Mouse (Mus musculus) bone marrow, adult 2 months (tissue): ENCODE results near the gene Glipr2. TPM values are rescaled to one million over a fixed set of nuclear protein-coding genes. Genes with fewer than 3 reads are reported as not detected.

Experiments used
- H3K27ac ChIP-seq: fragments of 200-500 bp; 2 replicates; pipeline ENCODE4 v1.5.1; 2012; ENCODE audit warnings: low read depth, mild to moderate bottlenecking, control low read depth, inconsistent platforms, low read length; ENCODE audit not compliant: control insufficient read depth, poor library complexity, insufficient read depth
- H3K4me1 ChIP-seq: fragments of 200-500 bp; 2 replicates; pipeline ENCODE4 v1.6.1; 2011; ENCODE audit warnings: low read length; ENCODE audit not compliant: control insufficient read depth, insufficient read depth
- H3K4me3 ChIP-seq: fragments of 200-500 bp; replicated peaks from 2 replicates; pipeline ENCODE3; 2011; ENCODE audit warnings: mild to moderate bottlenecking, low read depth, low read length, control low read depth; ENCODE audit not compliant: control insufficient read depth
- CTCF ChIP-seq: fragments of 200-500 bp; IDR thresholded peaks from 2 replicates; pipeline ENCODE4 v1.5.1; 2011; ENCODE audit warnings: low read length, control low read depth; ENCODE audit not compliant: control insufficient read depth, insufficient read depth
- POLR2A ChIP-seq: fragments of 200-500 bp; IDR thresholded peaks from 2 replicates; pipeline ENCODE4 v1.6.1; 2011; ENCODE audit warnings: low read depth, mild to moderate bottlenecking, control low read depth, low read length, borderline replicate concordance; ENCODE audit not compliant: control insufficient read depth
- WGBS: fragments of 180-500 bp; shearing (Covaris S2); methylation state at CpG from one replicate; pipeline ENCODE4 v1.1.7; 2018; 5-methylcytosine and 5-hydroxymethylcytosine counted together
- polyA plus RNA-seq: library from polyadenylated mRNA; stranded (reverse); fragments of >200 nt; gene quantifications from 2 replicates; pipeline ENCODE4 v1.2.4, GENCODE M21; 2011; ENCODE audit warnings: low replicate concordance; ENCODE audit not compliant: missing spikeins, insufficient read depth, insufficient read length

Gene Glipr2
- polyA plus RNA-seq, 1 experiment, result 49.7 TPM

- H3K4me3 ChIP-seq, result no peak overlapping the region
- TF ChIP-seq CTCF (no peak), POLR2A (no peak)
- peaks cover 3% of the 10 kb centered on the region; the same call in 1 of the 2 replicates for H3K4me1 ChIP-seq
- no peak overlapping the region for H3K27ac ChIP-seq
- WGBS, result 90% methylated on average over 12 of the region's 12 CpGs
Observed at GRCm38 (mm10) chr4:44016791-44017190, 59.6 kb downstream of the Glipr2 start.

DNA sequence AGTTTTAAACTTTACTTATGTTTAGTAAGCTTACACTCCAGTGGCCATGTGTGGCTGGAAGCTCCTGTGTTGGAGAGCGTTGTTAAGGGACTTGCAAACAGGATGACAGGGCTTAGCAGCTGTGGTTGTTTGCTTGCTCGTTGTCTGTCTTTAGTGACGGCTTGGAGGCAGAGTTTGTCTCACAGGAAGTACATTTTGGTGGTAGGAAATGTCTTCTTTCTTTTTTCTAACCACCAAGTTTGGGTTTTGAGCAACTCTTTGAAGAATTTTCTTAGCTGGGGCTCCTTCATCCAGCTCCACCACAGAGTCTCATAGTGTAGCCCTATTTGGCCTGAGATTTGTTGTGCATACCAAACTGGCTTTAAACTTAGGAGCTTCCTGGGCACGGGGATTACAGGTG, 65.1 kb downstream of the Glipr2 start:
- 31% methylated on average over 4 of the region's 4 CpGs for WGBS
- Histone ChIP-seq H3K4me3 (no peak overlapping the region), H3K4me1 (no peaks in the 10 kb centered on the region; the same call in 1 of the 2 replicates), H3K27ac (0 out of 2 replicates have a peak overlapping the region, but pooled peaks have one; percentile 25)
- TF ChIP-seq CTCF (no peak), POLR2A (no peak)

DNA sequence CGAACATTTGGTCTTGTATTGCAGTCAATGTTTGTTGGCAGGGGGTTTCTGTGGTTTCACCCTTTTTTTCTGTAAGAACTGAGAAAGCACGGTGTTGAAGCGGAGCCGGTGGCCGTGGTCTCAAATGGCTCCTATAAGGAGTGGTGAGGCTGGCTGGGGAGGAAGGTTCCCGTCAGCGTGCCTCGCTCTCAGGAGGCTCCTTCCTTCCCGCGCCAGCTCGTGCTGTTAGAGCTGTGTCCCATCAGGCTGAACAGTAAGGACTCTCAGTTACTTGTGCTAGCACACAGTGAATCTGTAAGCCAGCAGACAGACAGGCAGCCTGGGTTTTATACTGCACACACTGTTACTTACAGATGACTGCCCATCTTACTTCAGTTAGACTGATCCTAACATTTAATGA, 65.6 kb downstream of the Glipr2 start:
- Histone ChIP-seq H3K4me3 (no peak overlapping the region), H3K4me1 (no peaks in the 10 kb centered on the region; the same call in 1 of the 2 replicates), H3K27ac (0 out of 2 replicates have a peak overlapping the region, but pooled peaks have one; percentile 25)
- TF ChIP-seq CTCF, result no peak
- no peak for TF ChIP-seq POLR2A
- 73% methylated on average over 11 of the region's 11 CpGs for WGBS

- no peak overlapping the region for H3K27ac ChIP-seq
- no peaks in the 10 kb centered on the region; the same call in 1 of the 2 replicates for H3K4me1 ChIP-seq
- H3K4me3 ChIP-seq, result no peak overlapping the region
- TF ChIP-seq POLR2A (no peak), CTCF (no peak)
- 93% methylated on average over 9 of the region's 9 CpGs for WGBS
Observed at GRCm38 (mm10) chr4:44023681-44024080, 66.5 kb downstream of the Glipr2 start.

- no peak for TF ChIP-seq CTCF
- TF ChIP-seq POLR2A, result no peak
- no peak overlapping the region for H3K27ac ChIP-seq
- no peaks in the 10 kb centered on the region; the same call in 1 of the 2 replicates for H3K4me1 ChIP-seq
- 92% methylated on average over 6 of the region's 6 CpGs for WGBS
- no peak overlapping the region for H3K4me3 ChIP-seq
Observed at GRCm38 (mm10) chr4:44024241-44024640, 67.0 kb downstream of the Glipr2 start.

DNA sequence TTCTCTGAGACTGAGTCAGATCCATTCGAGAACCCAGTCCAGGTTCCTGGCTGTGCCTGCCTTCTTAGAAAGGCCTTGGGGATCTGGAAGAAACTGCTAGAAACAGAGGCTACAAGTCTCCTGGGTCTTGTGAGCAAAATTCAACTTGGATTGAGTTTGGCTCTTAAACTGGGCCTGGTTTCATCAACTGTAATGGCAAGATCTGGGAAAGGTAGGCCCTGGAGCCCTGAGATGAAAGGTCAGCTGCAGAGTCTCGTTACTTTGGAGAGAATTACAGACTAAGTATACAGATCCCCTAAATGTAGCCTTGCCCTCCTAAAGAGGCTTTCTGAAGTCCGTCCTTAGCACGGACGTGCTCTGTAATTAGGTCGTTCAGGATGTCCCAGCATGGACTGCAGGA, 68.4 kb downstream of the Glipr2 start:
- no peak overlapping the region for H3K4me3 ChIP-seq
- WGBS, result 92% methylated on average over 6 of the region's 6 CpGs
- no peak overlapping the region for H3K27ac ChIP-seq
- no peaks in the 10 kb centered on the region; the same call in 1 of the 2 replicates for H3K4me1 ChIP-seq
- TF ChIP-seq POLR2A (no peak), CTCF (no peak)

Other genes with a start within 250 kb of the Glipr2 start
- gene Olfr71, start 247.1 kb upstream of the Glipr2 start, polyA plus RNA-seq, result not detected in 2 replicates
- 3.1 and 6.3 TPM in 2 replicates for gene Hrct1, start 230.2 kb upstream of the Glipr2 start, polyA plus RNA-seq
- gene Spaar, start 227.4 kb upstream of the Glipr2 start, polyA plus RNA-seq, result 0.63 and 0.80 TPM in 2 replicates
- not detected in 2 replicates for gene Olfr159, start 186.4 kb upstream of the Glipr2 start, polyA plus RNA-seq
- not detected in 2 replicates for gene Olfr156, start 133.5 kb upstream of the Glipr2 start, polyA plus RNA-seq
- gene Olfr157, start 117.2 kb upstream of the Glipr2 start, polyA plus RNA-seq, result 0.68 and 0.82 TPM in 2 replicates
- not detected in 2 replicates for gene Olfr155, start 105.8 kb upstream of the Glipr2 start, polyA plus RNA-seq
- 1.1 and 2.9 TPM in 2 replicates for gene Reck, start 81.9 kb upstream of the Glipr2 start, polyA plus RNA-seq
- gene Ccin, start 26.1 kb downstream of the Glipr2 start, polyA plus RNA-seq, result not detected in 2 replicates
- gene Clta, start 47.1 kb downstream of the Glipr2 start, polyA plus RNA-seq, result 114 and 168 TPM in 2 replicates
- gene Gne, start 126.8 kb downstream of the Glipr2 start, polyA plus RNA-seq, result 8.1 and 13.6 TPM in 2 replicates